In the genomic region with DNA sequence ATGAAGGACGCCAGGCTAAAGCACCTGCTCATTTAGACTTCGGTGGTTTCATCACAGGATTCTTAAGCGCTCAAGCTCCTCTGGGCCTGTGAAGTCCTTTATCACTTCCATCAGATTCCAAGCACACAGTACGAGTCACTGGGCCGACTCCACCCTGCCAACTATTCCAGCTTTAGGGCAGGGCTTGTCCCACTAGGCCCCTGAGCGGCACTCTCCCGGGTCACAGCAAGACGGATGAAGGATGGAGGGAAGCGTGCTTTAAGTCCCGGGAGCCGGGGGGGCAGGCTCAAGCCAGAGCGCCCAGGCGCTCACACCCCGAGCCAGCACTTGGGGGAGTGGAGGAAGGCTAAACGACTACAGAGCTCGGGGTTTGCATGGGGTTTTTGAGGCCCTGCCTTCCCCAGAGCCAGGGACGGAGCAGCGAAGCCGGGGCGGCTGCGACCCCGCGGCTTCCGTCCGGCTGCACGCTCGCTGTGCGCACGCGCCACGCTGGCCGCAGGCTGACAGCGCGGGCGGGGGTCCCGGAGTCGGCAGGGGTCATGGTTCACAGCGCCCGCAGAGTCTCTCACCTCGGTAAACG, we compare ENCODE assay signal across 7 mouse cellular contexts. TPM values are rescaled to one million over a fixed set of nuclear protein-coding genes. Genes with fewer than 3 reads are reported as not detected.
DNase-seq lines count a peak whose midpoint lies in the region; ATAC-seq lines count a peak whose summit lies in the region.

No protein-coding gene starts in this region.

- no peaks in the 10 kb centered on the region for H3K36me3 ChIP-seq in lung, embryonic 16.5 days (ENCODE audit: control insufficient read depth, insufficient read depth, low read length)
- H3K36me3 ChIP-seq in forebrain, embryonic 12.5 days (replicated peaks) = no peaks in the 10 kb centered on the region
- H3K36me3 ChIP-seq in intestine, embryonic 16.5 days (ENCODE audit: control insufficient read depth, insufficient read depth, low read length) = no peaks in the 10 kb centered on the region
- H3K36me3 ChIP-seq in midbrain, embryonic 14.5 days (ENCODE audit: control insufficient read depth, insufficient read depth, low read length) = no peaks in the 10 kb centered on the region

- peak overlapping the region; percentile 91 for H3K4me3 ChIP-seq in lung, embryonic 16.5 days (ENCODE audit: low read length)
- H3K4me3 ChIP-seq in forebrain, embryonic 12.5 days (replicated peaks) = peak overlapping the region; percentile 59
- H3K4me3 ChIP-seq in intestine, embryonic 16.5 days (ENCODE audit: low read length) = peak overlapping the region; percentile 96
- H3K4me3 ChIP-seq in midbrain, embryonic 14.5 days (replicated peaks; ENCODE audit: low read depth, low read length) = peak overlapping the region; percentile 66

- under 1% methylated on average over 41 of the region's 41 CpGs for WGBS in lung, embryonic 16.5 days
- WGBS in forebrain, embryonic 12.5 days = under 1% methylated on average over 41 of the region's 41 CpGs
- under 1% methylated on average over 41 of the region's 41 CpGs for WGBS in intestine, embryonic 16.5 days
- WGBS in midbrain, embryonic 14.5 days = under 1% methylated on average over 41 of the region's 41 CpGs

- DNase-seq in lung, postnatal 14 days = no peak
- peak; percentile 30 for DNase-seq in adipocyte (ENCODE audit: low spot score)
- DNase-seq in midbrain, embryonic 14.5 days = peak; percentile 76
- DNase-seq in ovary, postnatal 14 days (ENCODE audit: low spot score) = no peak

- no peaks in the 10 kb centered on the region for H3K9me3 ChIP-seq in lung, embryonic 16.5 days (ENCODE audit: control insufficient read depth, low read length)
- no peaks in the 10 kb centered on the region for H3K9me3 ChIP-seq in forebrain, embryonic 12.5 days
- no peaks in the 10 kb centered on the region for H3K9me3 ChIP-seq in intestine, embryonic 16.5 days (ENCODE audit: control insufficient read depth, low read length)
- H3K9me3 ChIP-seq in midbrain, embryonic 14.5 days (ENCODE audit: control insufficient read depth, low read length) = no peaks in the 10 kb centered on the region

- H3K4me2 ChIP-seq in lung, embryonic 16.5 days (ENCODE audit: low read depth, low read length) = peak overlapping the region; percentile 72
- H3K4me2 ChIP-seq in forebrain, embryonic 12.5 days = peak overlapping the region; percentile 56
- H3K4me2 ChIP-seq in intestine, embryonic 16.5 days (ENCODE audit: low read depth, low read length) = peak overlapping the region; percentile 92
- H3K4me2 ChIP-seq in midbrain, embryonic 14.5 days (ENCODE audit: low read length) = peak overlapping the region; percentile 96

- peak overlapping the region; percentile 94 for H3K27ac ChIP-seq in lung, embryonic 16.5 days (ENCODE audit: low read length)
- peak overlapping the region; percentile 90 for H3K27ac ChIP-seq in forebrain, embryonic 12.5 days
- peak overlapping the region; percentile 95 for H3K27ac ChIP-seq in intestine, embryonic 16.5 days (ENCODE audit: low read length)
- H3K27ac ChIP-seq in midbrain, embryonic 14.5 days (replicated peaks; ENCODE audit: low read depth, low read length) = peak overlapping the region; percentile 74

- H3K27me3 ChIP-seq in lung, embryonic 16.5 days (ENCODE audit: control insufficient read depth, insufficient read depth, low read depth, low read length) = no peaks in the 10 kb centered on the region
- no peaks in the 10 kb centered on the region for H3K27me3 ChIP-seq in forebrain, embryonic 12.5 days
- no peaks in the 10 kb centered on the region for H3K27me3 ChIP-seq in intestine, embryonic 16.5 days (replicated peaks; ENCODE audit: control insufficient read depth, insufficient read depth, low read length)
- H3K27me3 ChIP-seq in midbrain, embryonic 14.5 days (ENCODE audit: control insufficient read depth, insufficient read depth, low read length) = no peaks in the 10 kb centered on the region

- H3K4me1 ChIP-seq in lung, embryonic 16.5 days (replicated peaks; ENCODE audit: control insufficient read depth, insufficient read depth, low read length) = peaks cover 15% of the 10 kb centered on the region
- H3K4me1 ChIP-seq in forebrain, embryonic 12.5 days = peaks cover 17% of the 10 kb centered on the region
- H3K4me1 ChIP-seq in intestine, embryonic 16.5 days (ENCODE audit: control insufficient read depth, insufficient read depth, low read length) = peaks cover 16% of the 10 kb centered on the region; the same call in 1 of the 2 replicates
- peaks cover 5% of the 10 kb centered on the region; the same call in 1 of the 2 replicates for H3K4me1 ChIP-seq in midbrain, embryonic 14.5 days (ENCODE audit: control insufficient read depth, insufficient read depth, low read length)

- ATAC-seq in lung, embryonic 16.5 days (ENCODE audit: low read depth) = peak; percentile 77
- ATAC-seq in forebrain, embryonic 12.5 days (ENCODE audit: low FRiP score) = peak; percentile 80
- peak; percentile 76 for ATAC-seq in intestine, embryonic 16.5 days
- peak; percentile 79 for ATAC-seq in midbrain, embryonic 14.5 days (ENCODE audit: low FRiP score, low TSS enrichment)

- H3K9ac ChIP-seq in lung, embryonic 16.5 days (ENCODE audit: low read length) = peak overlapping the region; percentile 76
- peak overlapping the region; percentile 60 for H3K9ac ChIP-seq in forebrain, embryonic 12.5 days
- H3K9ac ChIP-seq in intestine, embryonic 16.5 days (ENCODE audit: low read depth, low read length) = peak overlapping the region; percentile 90
- H3K9ac ChIP-seq in midbrain, embryonic 14.5 days (replicated peaks; ENCODE audit: low read length) = peak overlapping the region; percentile 73

RNA-seq across cellular contexts. Expression of gene Anln, which starts 0.5 kb away (rescaled TPM):
- polyA plus RNA-seq in lung, embryonic 16.5 days (2015; fragmentation: Nextera tagmentation; extraction: Ambion mirVana) = 57.9 and 62.8 TPM in 2 replicates
- 36.8 and 41.1 TPM in 2 replicates for polyA plus RNA-seq in forebrain, embryonic 12.5 days (2016; fragmentation: Nextera tagmentation; extraction: Ambion mirVana)
- polyA plus RNA-seq in intestine, embryonic 16.5 days (2015; fragmentation: Nextera tagmentation; extraction: Ambion mirVana) = 35.7 and 36.0 TPM in 2 replicates
- polyA plus RNA-seq in midbrain, embryonic 14.5 days (2014; fragmentation: Nextera tagmentation; extraction: Ambion mirVana) = 3.4 and 9.3 TPM in 2 replicates

RNA-seq across cellular contexts. Expression of gene 9530077C05Rik, which starts 22.8 kb away (rescaled TPM):
- 4.9 and 7.5 TPM in 2 replicates for polyA plus RNA-seq in lung, embryonic 16.5 days (2015; fragmentation: Nextera tagmentation; extraction: Ambion mirVana)
- 10.2 and 12.1 TPM in 2 replicates for polyA plus RNA-seq in forebrain, embryonic 12.5 days (2016; fragmentation: Nextera tagmentation; extraction: Ambion mirVana)
- polyA plus RNA-seq in intestine, embryonic 16.5 days (2015; fragmentation: Nextera tagmentation; extraction: Ambion mirVana) = 3.0 and 3.4 TPM in 2 replicates
- 11.4 and 15.7 TPM in 2 replicates for polyA plus RNA-seq in midbrain, embryonic 14.5 days (2014; fragmentation: Nextera tagmentation; extraction: Ambion mirVana)

Comparison
In these comparisons a context has a peak if more than half of its experiments do, and no peak if none do; other contexts are left out.
1. DNase-seq: peak in adipocyte (single experiment) and midbrain, embryonic 14.5 days (single experiment); none in lung, postnatal 14 days (single experiment) and ovary, postnatal 14 days (single experiment).
2. Peak in every context shown above with its lines, with median percentiles within 50 percentile points of each other: ATAC-seq, H3K27ac ChIP-seq, H3K4me2 ChIP-seq, H3K4me3 ChIP-seq and H3K9ac ChIP-seq.